Mouse (Mus musculus) frontal cortex, postnatal 36 days (tissue): ENCODE data around the gene Podxl.
"Not testable (repeated sequence)": the region's sequence is repeated elsewhere in the genome, so short reads cannot be mapped to it uniquely, and the experiment has no call there.

Source experiments
- DNase-seq, 2 experiments: peaks; one replicate each; pipeline ENCODE4 v3.0.0; 2022; ENCODE audit warnings: low spot score in 2 of 2

Podxl gene

DNA sequence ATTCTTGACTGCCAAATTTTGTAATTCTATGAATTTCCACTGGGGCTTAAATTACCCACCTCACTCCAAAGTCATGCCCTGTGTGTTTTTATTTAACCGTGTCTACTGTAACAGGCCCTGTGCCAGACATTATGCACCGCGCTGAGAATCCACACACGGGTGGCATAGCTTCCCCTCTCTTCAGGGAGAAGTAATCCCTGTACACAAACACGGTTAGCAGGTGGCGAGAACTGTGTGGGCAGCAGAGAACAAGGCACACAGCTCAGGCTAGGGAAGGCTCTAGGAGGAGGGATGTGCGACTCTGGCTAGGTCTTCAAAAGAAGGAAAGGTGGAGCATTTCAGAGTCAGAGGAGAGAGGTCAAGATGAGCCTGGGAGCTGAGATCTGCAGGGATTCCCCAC is 3.4 kb upstream of the Podxl start:
- no peak for DNase-seq

DNA sequence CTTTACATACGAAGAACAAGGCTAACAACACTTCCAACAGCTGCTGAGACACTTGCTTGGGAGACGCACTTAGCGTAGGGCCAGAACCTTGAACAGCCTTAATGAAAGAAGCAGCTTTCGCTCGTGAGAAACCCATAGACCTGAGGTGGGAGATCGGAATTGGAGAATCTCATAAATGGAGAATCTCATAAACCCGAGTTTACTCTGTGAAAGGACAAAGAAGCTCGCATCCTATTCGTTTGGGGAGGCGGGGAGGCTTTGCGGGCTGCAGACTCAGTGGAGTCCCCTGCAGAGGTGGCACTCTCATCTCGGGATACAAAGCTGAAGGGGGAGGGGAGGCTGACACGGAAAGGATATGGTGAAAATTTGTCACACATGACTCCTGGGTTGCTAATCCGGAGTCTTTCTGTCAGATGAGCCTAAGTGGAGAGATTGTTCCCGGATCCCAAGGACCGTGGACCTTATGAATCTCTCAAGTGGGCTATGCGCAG is 1.2 kb upstream of the Podxl start:
- DNase-seq = no peak

GRCm38 (mm10) chr6:31564182-31564531 is 376 bp upstream of the Podxl start:
- peak in 1 of 2 experiments; percentile 16 for DNase-seq

DNA sequence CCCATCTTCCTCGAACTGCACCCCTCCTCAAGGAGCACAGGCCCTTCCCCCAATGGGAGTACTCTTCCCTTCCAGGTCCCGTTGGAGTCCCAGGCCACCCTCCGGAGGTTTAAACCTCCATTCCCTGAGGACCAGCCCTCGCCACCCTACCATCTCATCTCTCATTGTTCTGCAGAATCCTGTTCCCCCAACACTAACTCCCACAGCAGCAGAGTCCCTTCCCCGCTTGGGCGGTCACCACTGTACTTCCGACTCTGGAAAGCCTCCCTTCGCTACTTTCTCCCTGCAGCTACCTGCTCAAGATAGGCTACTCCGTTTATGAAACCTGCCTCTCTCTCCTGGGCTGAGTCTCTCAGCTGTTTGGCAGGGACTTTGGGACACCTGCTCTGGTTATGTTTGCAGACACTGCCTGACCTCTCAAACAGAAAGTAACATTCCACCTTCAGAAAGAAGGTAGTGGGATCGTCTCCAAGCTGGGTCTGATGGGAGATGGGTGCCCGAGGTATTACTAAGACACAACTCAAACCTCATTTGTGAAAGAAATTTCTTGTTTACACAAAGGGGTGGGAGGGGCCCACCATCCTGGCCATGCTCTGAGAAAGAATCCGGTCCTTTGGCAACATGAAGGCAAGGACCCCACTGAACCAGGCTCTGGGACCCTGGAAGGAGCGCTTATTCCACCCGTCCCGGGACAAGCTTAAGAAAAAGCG is 1.3 kb downstream of the Podxl start:
- DNase-seq = no peak

GRCm38 (mm10) chr6:31561948-31562347 is 1.8 kb downstream of the Podxl start:
- not testable (repeated sequence) for DNase-seq

GRCm38 (mm10) chr6:31560138-31560959 is 3.4 kb downstream of the Podxl start:
- DNase-seq = no peak

- no peak for DNase-seq
Observed at GRCm38 (mm10) chr6:31556460-31557100, 7.2 kb downstream of the Podxl start.

DNA sequence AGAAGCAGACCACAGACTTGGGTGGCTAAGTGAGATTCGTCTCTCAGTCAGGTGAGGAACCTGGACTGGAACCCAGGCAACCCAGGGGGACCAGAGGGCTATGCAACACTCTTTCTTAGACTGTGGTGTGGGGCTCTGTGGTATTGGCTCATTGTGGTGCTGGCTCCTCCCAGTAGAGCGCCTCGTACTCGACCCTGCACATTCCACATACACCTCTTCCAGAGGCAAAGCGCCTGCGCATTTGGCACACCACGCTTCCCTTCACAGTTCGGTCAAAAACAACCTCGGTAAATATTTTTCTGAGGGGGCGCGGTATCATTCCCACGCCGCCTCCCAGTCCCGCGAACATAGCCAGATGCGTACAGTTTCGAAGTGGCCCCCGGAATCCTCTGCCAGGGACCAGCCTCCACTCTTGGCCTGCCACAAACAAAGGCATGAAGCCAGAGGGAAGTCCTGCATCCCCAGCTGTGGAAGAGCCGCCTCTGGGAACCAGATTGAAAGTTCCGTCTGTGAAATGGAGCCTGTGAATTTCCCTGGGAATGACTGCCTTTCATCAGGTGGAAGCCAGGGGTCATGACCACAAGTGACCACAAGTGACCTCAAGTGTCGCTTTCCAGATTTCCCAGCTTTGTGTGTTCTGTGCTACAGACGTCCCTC is 12.8 kb downstream of the Podxl start:
- no peak for DNase-seq

- DNase-seq = no peak
Observed at GRCm38 (mm10) chr6:31549361-31550051, 14.3 kb downstream of the Podxl start.

GRCm38 (mm10) chr6:31544318-31544717 is 19.5 kb downstream of the Podxl start:
- DNase-seq = no peak

DNA sequence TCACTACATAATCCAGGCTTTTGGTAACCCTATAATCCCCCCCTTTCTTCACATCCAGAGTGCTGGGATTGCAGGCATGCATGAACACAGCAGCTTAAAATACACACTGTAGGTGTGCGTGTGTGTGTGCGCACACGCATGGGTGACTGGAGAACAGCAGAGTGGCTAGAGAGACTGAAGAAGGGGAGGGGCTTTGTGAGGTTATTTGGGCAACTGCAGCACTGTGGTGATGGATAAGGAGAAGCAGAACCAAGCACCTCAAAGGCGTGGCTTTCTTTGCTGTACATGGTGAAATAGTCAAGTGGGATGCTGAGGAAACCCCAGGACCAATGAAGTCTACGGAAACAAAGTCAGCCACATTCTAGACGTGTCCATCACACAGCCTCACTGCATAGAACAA is 23.8 kb downstream of the Podxl start:
- no peak for DNase-seq

DNA sequence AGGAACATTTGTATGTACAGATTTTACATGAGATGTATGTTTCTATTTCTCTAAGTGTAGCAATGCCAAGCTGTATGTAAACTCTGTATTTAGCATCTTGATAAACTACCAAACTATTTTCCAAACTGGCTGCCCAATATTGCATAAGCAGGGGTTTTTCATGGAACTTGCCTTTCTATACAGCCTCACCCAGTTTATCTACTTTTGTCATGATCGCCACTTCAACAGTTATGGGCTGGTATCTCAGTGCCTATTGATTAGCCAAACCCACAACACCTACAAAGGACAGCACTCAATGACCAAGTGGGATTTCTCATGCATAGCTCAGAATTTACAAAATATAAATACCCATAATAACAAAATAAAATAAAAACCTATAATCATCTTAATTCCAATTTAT is 25.7 kb downstream of the Podxl start:
- DNase-seq = no peak

DNA sequence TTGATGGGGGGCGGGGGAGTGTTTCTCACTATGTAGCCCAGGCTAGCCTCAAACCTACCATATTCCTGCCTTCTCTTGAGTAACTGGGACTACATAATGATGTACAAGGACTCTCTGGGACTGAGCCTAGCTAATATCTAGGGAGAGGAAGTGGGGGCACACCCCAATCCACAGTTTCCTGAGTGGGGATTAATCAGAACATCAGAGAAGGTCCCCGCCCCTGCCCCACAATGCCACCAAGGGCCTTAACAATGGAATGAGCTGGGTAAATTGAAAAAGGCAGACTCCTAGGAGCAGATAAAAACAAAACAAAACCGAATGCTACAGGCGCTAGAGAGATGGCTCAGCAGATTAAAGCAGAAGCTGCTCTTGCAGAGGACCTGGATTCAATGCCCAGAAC is 26.6 kb downstream of the Podxl start:
- DNase-seq = no peak

DNA sequence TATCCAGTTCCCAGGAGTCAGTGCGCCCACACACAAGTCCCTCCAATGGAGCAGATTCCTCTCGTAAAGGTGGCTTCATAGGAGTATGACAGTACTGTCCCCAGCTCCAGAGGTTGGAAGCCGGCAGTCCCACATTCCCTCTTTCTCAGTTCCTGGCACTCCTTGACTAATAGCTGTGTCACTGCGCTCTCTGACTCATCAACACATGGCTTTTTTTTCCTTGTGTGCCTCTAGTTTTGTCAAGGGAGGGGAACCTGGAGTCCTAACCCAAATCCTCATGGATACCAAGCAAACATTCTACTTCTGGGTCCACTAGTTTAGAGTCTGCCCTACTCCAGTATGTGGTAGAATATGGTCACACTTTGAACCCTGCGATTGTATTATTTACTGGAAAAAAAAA is 29.1 kb downstream of the Podxl start:
- DNase-seq = no peak

DNA sequence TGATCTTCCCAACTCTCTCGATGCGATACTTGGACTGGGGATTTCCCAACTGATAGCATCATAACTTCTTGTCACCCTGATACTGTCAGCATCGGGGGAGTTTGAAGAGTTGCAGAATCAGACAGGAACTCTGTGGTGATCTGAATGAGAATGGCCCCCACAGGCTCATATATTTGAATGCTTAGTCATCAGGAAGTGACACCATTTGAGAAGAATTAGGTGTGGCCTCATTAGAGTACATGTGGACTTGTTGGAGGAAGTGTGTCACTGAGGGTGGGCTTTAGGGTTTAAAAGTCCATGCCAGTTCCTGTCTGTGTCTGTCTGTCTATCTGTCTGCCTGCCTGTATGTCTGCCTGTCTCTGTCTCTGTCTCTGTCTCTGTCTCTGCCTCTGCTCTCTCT is 31.9 kb downstream of the Podxl start:
- DNase-seq = no peak

DNA sequence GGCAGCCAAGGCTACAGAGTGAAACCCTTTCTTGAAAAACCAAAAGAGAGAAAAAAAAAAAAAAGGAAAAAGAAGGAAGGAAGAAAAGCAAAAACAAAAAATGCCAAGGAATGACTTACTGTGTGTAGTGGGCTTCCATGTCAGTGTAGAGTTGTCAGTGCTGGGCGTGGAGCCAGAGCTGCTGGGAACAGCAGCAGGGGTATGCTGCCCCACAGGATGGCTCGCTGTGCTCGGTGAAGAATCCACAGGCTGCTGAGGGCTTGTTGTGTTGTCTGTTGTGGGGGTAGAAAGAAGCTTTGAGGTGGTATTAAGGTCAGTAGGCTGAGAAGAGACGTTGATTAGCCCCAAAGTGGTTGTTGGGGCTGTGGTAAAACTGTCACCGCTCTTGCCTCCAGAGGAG is 35.4 kb downstream of the Podxl start:
- DNase-seq = no peak

DNA sequence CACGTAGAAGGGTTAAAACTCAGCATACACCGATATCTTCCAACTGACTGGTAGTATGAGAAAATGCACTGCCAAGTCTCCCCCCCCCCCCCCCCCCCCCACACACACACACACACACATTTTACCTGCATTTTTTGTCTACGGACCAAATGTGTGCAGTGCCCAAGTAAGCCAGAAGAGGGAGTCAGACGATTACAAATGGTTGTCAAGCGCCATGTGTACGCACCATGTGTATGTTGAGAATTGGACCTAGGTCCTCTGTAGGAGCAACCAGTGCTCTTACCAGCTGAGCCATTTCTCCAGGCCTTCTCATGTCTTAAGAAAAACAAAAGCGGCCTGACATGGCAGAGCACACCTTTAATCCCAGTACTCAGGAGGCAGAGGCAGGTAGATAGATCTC is 35.9 kb downstream of the Podxl start:
- peak; percentile 58 to 80 for DNase-seq

GRCm38 (mm10) chr6:31526929-31527328 is 36.9 kb downstream of the Podxl start:
- no peak for DNase-seq

- peak; percentile 56 to 61 for DNase-seq
Observed at GRCm38 (mm10) chr6:31525231-31525900, 38.4 kb downstream of the Podxl start.

DNA sequence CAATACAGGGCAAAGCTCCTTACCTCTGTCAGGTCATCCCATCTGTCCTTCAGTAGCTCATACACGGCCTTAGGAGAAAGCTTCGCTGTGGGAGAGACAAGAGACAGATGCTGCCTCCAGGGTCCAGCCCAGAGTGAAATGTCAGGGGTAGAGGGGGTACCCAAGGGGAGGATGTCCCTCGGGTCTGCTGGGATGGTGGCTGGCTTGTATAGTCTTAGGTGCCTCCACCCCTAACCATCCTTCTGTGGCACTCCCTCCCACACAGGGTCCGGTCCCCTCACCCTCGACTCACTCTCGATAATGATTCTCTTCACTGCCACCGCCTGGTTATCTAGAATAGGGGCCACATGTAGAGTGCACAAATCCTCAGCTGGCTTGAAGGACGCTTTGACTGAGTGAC is 39.1 kb downstream of the Podxl start:
- DNase-seq = no peak

GRCm38 (mm10) chr6:31524121-31524520 is 39.7 kb downstream of the Podxl start:
- no peak for DNase-seq
